Mouse (Mus musculus) forebrain, embryonic 16.5 days (tissue): ENCODE measurements around the gene Nol4l. TPM values are rescaled to one million over a fixed set of nuclear protein-coding genes. Genes with fewer than 3 reads are reported as not detected.

ENCODE experiments used
- ATAC-seq: fragments of 200-750 bp; cut with Nextera tagmentation; 2 replicates; pipeline ENCODE4 v1.8.0; 2017; ENCODE audit warnings: mild to moderate bottlenecking, moderate library complexity
- H3K27ac ChIP-seq: fragments of 300-500 bp; sonication (generic); 2 replicates; pipeline ENCODE4 v1.5.1; 2014; ENCODE audit warnings: low read length, control low read depth
- H3K27me3 ChIP-seq: fragments of 300-500 bp; sonication (generic); replicated peaks from 2 replicates; pipeline ENCODE4 v1.6.1; 2014; ENCODE audit warnings: low read length; ENCODE audit not compliant: control insufficient read depth, insufficient read depth
- H3K36me3 ChIP-seq: fragments of 300-500 bp; sonication (generic); 2 replicates; pipeline ENCODE4 v1.6.1; 2014; ENCODE audit not compliant: control insufficient read depth, insufficient read depth
- H3K4me1 ChIP-seq: fragments of 300-500 bp; sonication (generic); replicated peaks from 2 replicates; pipeline ENCODE4 v1.6.1; 2014; ENCODE audit warnings: low read length; ENCODE audit not compliant: control insufficient read depth, insufficient read depth
- H3K4me2 ChIP-seq: fragments of 300-500 bp; sonication (generic); 2 replicates; pipeline ENCODE4 v1.6.1; 2014; ENCODE audit warnings: mild to moderate bottlenecking, low read length, control low read depth
- H3K4me3 ChIP-seq: fragments of 300-500 bp; sonication (generic); replicated peaks from 2 replicates; pipeline ENCODE4 v1.5.1; 2014; ENCODE audit warnings: mild to moderate bottlenecking, low read length, control low read depth
- H3K9ac ChIP-seq: fragments of 300-500 bp; sonication (generic); replicated peaks from 2 replicates; pipeline ENCODE4 v1.6.1; 2014; ENCODE audit warnings: low read depth, low read length, control low read depth
- H3K9me3 ChIP-seq: fragments of 300-500 bp; sonication (generic); 2 replicates; pipeline ENCODE4 v1.6.1; 2016; ENCODE audit warnings: low read length; ENCODE audit not compliant: control insufficient read depth
- WGBS: fragments of 180-500 bp; shearing (Covaris S2); extraction: QIAGEN DNeasy Blood & Tissue Kit; methylation state at CpG from one replicate; pipeline ENCODE4 v1.1.7; 2014; 5-methylcytosine and 5-hydroxymethylcytosine counted together
- polyA plus RNA-seq: library from polyadenylated mRNA; unstranded; fragments of >200 nt; fragmentation: Nextera tagmentation; extraction: Ambion mirVana; gene quantifications from 2 replicates; pipeline ENCODE4 v1.2.1, GENCODE M21; 2015

Nol4l gene
- polyA plus RNA-seq, 1 experiment from 2014 or later: 50.4 TPM

DNA sequence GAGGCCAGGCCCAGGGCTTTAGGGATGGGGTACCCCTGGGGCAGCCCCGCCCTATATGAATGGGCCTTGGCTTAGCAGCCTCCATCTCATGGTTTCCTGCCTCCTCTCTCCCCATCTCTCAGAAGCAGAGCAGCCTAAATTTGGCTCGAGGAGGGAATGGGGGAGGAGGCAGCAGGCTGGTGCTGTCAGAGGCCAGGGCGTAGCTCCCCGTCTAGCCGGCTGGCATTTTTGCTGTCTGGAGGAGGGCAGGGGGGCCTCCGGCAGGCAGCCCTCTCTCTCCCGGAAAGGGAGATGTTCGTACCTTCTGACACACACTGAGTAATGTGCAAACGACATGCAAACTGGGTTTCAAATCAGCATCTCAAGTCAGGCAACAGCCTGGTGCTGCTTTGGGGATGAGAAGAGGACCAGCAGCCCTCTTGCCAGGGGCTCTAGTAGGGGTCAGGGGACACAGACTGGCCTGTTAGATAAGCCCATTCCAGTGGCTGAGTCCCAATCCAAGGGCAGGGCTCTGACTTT lies 35.4 kb downstream of the Nol4l start:
- WGBS: 19% methylated on average over 9 of the region's 9 CpGs
- Histone ChIP-seq H3K9me3 (no peaks in the 10 kb centered on the region), H3K27me3 (no peaks in the 10 kb centered on the region), H3K4me3 (no peak overlapping the region), H3K27ac (peak overlapping the region; percentile 96), H3K9ac (0 out of 2 replicates have a peak overlapping the region, but pooled peaks have one; percentile 1), H3K36me3 (no peaks in the 10 kb centered on the region), H3K4me2 (no peak overlapping the region), H3K4me1 (peaks cover 67% of the 10 kb centered on the region)
- no peak; the same call in 1 of the 2 replicates for ATAC-seq

DNA sequence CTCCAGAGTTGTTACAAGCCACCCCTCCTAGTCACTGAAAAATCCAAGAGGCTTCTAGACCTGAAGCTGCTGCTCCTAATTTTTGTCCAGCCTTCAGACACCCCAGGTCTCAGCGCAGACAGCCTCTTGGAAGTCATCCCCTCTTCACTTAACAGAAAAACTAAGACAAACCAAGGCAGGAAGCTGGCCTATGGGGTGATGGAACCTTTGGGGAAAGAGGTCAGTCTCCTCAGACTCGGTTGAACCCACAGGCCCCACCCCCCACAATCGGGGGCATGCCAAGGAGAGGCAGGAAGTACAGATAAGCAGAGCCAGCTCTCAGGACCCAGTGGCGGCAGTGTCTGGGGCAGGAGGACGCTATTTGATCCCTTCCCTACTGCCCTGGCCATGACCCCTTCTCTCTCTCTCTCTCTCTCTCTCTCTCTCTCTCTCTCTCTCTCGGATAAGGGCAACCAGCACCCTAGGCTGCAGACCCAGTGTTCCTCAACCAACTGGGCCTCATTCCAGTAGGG lies 35.9 kb downstream of the Nol4l start:
- no peak for ATAC-seq
- H3K4me3 ChIP-seq: no peak overlapping the region
- 0 out of 2 replicates have a peak overlapping the region, but pooled peaks have one; percentile 1 for H3K9ac ChIP-seq
- H3K27ac ChIP-seq: peak overlapping the region; percentile 96
- H3K36me3 ChIP-seq: no peaks in the 10 kb centered on the region
- no peaks in the 10 kb centered on the region for H3K9me3 ChIP-seq
- peaks cover 67% of the 10 kb centered on the region for H3K4me1 ChIP-seq
- WGBS: 21% methylated on average over 6 of the region's 6 CpGs
- no peak overlapping the region for H3K4me2 ChIP-seq
- H3K27me3 ChIP-seq: no peaks in the 10 kb centered on the region

DNA sequence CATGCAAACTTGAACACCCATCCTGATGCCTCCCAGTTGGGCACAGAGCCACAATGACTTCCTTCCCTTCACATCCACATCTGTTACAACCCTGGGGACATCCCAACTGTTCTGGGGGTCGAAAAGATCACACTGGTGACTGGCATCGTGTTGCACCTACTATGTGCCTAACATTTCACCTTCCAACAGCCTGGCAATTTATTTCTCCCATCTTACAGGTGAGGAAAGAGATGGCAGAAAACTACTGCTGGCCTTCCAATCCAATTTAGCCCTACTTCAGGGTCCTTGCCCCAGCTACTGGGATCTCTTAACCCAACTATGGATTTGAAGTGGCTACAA lies 36.4 kb downstream of the Nol4l start:
- 25% methylated on average over 2 of the region's 2 CpGs for WGBS
- H3K9me3 ChIP-seq: no peaks in the 10 kb centered on the region
- no peaks in the 10 kb centered on the region for H3K27me3 ChIP-seq
- ATAC-seq: no peak
- H3K4me2 ChIP-seq: peak overlapping the region; percentile 92
- no peaks in the 10 kb centered on the region for H3K36me3 ChIP-seq
- peak overlapping the region; percentile 96 for H3K27ac ChIP-seq
- peaks cover 67% of the 10 kb centered on the region for H3K4me1 ChIP-seq
- H3K4me3 ChIP-seq: peak overlapping the region; percentile 60
- peak overlapping the region; percentile 87 for H3K9ac ChIP-seq

DNA sequence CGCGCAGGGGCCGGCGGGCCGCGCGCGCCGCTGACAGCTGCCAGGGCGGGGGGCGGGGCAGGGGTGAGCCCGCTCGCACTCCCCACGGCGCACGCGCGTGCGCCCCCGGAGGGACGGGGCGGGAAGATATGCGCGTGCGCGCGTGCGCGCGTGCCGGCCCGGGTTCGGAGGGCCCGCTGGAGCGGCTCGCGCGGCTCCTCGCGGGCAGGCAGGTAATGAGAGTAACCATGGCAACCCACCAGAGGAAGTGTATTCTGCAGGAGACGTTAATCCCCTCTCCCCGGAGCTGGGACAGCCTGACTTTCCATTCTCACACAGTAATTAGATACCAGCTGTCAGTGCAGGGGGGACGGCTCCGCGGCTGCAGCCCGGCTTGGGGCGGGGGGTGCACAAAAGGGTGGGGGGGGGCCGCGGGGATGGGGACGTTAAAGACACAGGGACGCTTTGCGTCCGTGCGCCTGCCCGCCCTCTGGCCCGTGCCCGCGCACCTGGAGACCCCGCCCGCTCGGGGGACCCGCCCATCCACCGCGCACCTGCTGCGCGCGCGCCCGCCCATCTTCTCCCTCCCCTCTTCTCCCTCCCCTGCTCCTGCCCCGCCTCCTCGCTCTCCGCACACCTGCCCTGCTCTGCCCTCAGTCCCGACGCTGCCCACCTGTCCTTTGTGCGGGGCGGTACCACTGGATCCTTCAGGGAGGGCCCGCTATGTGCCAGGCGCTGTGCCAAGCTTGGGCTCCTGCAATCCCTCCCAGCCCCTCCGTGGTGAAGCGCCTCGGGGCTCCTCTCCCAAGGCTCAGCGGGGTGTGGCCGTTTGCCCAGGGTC lies 37.0 kb downstream of the Nol4l start, which contains the start of gene 4930404H24Rik:
Gene 4930404H24Rik (plus strand): TSS at position 218 of the 820 bp plus-strand sequence.
- Histone ChIP-seq H3K9me3 (no peaks in the 10 kb centered on the region), H3K9ac (peak within 1 kb of the TSS; percentile 87), H3K4me2 (peak within 1 kb of the TSS; percentile 92), H3K4me3 (peak within 1 kb of the TSS; percentile 60), H3K27me3 (no peaks in the 10 kb centered on the region), H3K36me3 (no peaks in the 10 kb centered on the region), H3K27ac (peak within 1 kb of the TSS; percentile 96), H3K4me1 (peaks cover 65% of the 10 kb centered on the region)
- WGBS: under 1% methylated on average over 65 of the region's 83 CpGs
- ATAC-seq: peak; percentile 80

DNA sequence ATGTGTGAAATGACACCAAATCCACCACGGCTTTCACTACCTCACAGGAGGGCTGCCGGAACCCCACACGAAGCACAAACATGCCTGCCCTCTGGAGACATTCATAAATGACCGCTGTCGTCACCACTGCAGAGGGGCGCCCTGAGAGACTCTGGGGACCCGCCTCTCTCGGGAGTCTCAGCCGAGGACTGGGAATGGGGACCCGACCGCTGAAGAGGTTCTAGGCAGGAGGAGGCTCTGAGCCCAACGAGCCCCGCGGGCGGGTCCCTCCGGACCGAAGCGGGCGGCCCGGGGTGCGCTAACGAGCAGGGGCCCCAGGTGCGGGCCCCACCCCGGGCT lies 37.6 kb downstream of the Nol4l start:
- WGBS: 0% methylated on average over 23 of the region's 24 CpGs
- no peaks in the 10 kb centered on the region for H3K36me3 ChIP-seq
- H3K4me3 ChIP-seq: peak overlapping the region; percentile 60
- no peaks in the 10 kb centered on the region for H3K27me3 ChIP-seq
- H3K27ac ChIP-seq: peak overlapping the region; percentile 96
- H3K9me3 ChIP-seq: no peaks in the 10 kb centered on the region
- ATAC-seq: peak; percentile 34
- peak overlapping the region; percentile 87 for H3K9ac ChIP-seq
- H3K4me1 ChIP-seq: peaks cover 59% of the 10 kb centered on the region
- peak overlapping the region; percentile 92 for H3K4me2 ChIP-seq

DNA sequence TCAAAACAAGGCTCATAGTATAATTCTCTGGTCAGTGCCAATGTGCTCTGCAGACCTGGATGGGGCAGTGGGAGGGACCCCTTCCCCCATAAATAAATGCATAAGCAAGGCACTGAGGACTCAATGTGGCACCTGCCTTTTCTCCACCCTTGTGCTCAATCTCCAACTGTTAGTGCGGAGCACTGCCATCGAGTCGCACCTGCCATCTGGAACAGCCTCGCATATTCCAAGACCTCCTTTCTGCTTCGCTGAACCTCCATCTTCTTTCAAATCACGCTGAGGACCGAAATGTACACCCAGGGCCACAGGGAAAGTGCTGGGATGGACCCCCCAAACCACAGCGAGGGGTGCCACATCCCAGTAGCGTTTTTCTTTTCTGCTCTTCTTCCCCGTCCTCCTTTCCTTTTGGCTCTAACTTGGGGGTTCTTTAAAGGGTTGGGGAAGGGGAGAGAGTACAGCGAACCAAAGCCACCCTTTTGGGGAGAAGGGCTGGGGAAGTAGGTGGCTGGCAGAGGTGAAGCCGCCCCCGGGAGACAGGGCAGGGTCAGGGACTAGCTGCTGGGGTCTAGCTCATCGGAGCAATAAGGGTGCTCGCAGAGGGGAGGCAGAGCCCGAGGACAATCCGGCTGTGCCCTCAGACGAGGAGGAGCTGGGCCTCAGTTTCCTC lies 38.1 kb downstream of the Nol4l start:
- Histone ChIP-seq H3K9me3 (no peaks in the 10 kb centered on the region), H3K9ac (peak overlapping the region; percentile 87), H3K4me3 (peak overlapping the region; percentile 60), H3K36me3 (no peaks in the 10 kb centered on the region), H3K27ac (peak overlapping the region; percentile 96), H3K4me2 (peak overlapping the region; percentile 92), H3K4me1 (peaks cover 54% of the 10 kb centered on the region), H3K27me3 (no peaks in the 10 kb centered on the region)
- 5% methylated on average over 18 of the region's 18 CpGs for WGBS
- ATAC-seq: peak; percentile 2; the same call in 1 of the 2 replicates

DNA sequence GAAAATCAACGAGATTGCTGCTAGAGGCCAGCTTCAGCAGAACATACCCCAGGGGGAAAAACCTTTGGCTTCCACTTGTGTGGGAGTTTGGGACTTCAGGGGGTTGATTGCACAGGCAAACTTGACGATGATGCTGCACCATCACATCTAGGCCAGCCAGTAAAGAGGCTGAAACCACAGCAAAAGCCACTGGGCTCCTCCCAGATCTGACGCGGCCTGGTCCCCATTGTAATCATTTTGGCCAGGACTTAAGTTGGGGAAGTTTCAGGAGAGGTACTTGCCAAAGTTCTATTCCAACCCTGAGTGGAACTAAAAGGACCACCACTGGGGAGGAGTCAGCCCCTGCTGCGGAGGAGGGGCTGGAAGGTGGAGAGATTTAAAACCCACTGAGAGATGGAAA lies 38.8 kb downstream of the Nol4l start:
- Histone ChIP-seq H3K9me3 (no peaks in the 10 kb centered on the region), H3K36me3 (no peaks in the 10 kb centered on the region), H3K4me3 (no peak overlapping the region), H3K4me1 (peaks cover 47% of the 10 kb centered on the region), H3K27me3 (no peaks in the 10 kb centered on the region), H3K4me2 (no peak overlapping the region), H3K27ac (peak overlapping the region; percentile 96), H3K9ac (no peak overlapping the region)
- ATAC-seq: no peak
- 12% methylated on average over 5 of the region's 5 CpGs for WGBS

DNA sequence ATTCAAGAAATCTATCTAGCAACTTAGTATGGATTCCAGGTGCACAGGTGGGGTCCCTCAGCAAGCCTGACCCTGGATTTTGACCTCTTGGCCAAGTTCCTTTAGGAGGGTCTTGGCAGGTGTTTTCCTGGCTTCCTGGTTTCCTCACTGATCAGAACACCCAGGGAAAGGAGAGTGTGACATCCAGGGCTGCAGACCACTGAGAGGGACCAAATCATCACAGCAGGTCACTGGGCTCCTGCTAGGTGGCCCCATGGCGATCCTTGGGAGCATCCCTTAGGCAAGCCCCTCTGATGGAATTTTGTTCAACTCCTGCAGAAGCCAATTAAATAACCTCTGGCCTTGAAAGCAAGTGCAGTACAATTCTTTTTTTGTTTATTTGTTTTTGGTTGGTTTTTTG lies 39.7 kb downstream of the Nol4l start:
- Histone ChIP-seq H3K9ac (no peak overlapping the region), H3K27ac (no peak overlapping the region), H3K27me3 (no peaks in the 10 kb centered on the region), H3K4me1 (peaks cover 45% of the 10 kb centered on the region), H3K4me2 (no peak overlapping the region), H3K4me3 (no peak overlapping the region), H3K9me3 (no peaks in the 10 kb centered on the region), H3K36me3 (no peaks in the 10 kb centered on the region)
- no peak for ATAC-seq
- 68% methylated on average over 1 of the region's 1 CpGs for WGBS

DNA sequence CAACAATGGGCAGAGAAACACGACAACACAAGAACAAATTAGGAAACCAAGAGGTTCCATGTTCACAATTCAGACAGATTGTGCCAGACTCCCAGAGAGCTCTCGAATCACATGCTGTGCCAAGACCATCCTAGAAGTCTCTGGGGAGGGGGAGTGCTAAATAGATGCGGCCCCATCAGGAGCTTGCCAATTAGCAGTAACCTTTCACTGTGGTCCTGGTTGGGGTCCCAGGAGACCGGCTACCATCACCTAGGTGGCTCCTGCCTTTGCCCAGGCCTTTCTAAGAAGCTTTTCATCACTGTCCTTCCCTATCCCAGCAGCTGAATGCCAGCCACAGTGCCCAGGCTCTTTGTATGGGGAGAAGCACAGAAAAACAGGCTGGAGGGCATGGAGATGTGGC lies 45.7 kb downstream of the Nol4l start:
- Histone ChIP-seq H3K27me3 (no peaks in the 10 kb centered on the region), H3K4me3 (no peak overlapping the region), H3K4me1 (peaks cover 32% of the 10 kb centered on the region), H3K9me3 (no peaks in the 10 kb centered on the region), H3K36me3 (no peaks in the 10 kb centered on the region), H3K4me2 (peak overlapping the region; percentile 44), H3K9ac (peak overlapping the region; percentile 54; the same call in 1 of the 2 replicates), H3K27ac (peak overlapping the region; percentile 96)
- ATAC-seq: peak; percentile 58
- WGBS: 9% methylated on average over 4 of the region's 4 CpGs
